Mouse (Mus musculus): ENCODE results near the gene Hpgds. TPM values are rescaled to one million over a fixed set of nuclear protein-coding genes. Genes with fewer than 3 reads are reported as not detected.

Gene Hpgds
- 4.5 and 6.3 TPM in 2 replicates for polyA plus RNA-seq (2016; fragmentation: Nextera tagmentation; extraction: Ambion mirVana)

- H3K36me3 ChIP-seq, result no peaks in the 10 kb centered on the region
- no peak within 1 kb of the TSS for H3K27ac ChIP-seq
- H3K4me1 ChIP-seq (replicated peaks), result no peaks in the 10 kb centered on the region
- no peak for ATAC-seq (ENCODE audit: insufficient number of reproducible peaks, insufficient read depth, low FRiP score, low TSS enrichment, low read depth)
- no peak within 1 kb of the TSS for H3K4me3 ChIP-seq (replicated peaks)
- no peak within 1 kb of the TSS for H3K9ac ChIP-seq (replicated peaks)
- H3K9me3 ChIP-seq, result no peaks in the 10 kb centered on the region
- 72% methylated on average over 16 of the region's 16 CpGs for WGBS
- H3K4me2 ChIP-seq, result no peak within 1 kb of the TSS
- no peaks in the 10 kb centered on the region for H3K27me3 ChIP-seq
These were observed at the start of gene Hpgds for GRCm38 (mm10) chr6:65144621-65145205. Gene Hpgds, minus strand, starts transcription at chr6:65144908.

- 0 out of 2 replicates have a peak, but pooled peaks cover 2% of the 10 kb centered on the region for H3K4me1 ChIP-seq (replicated peaks)
- H3K4me3 ChIP-seq (replicated peaks), result no peak overlapping the region
- H3K27ac ChIP-seq, result no peak overlapping the region
- H3K36me3 ChIP-seq, result no peaks in the 10 kb centered on the region
- H3K9ac ChIP-seq (replicated peaks), result no peak overlapping the region
- no peaks in the 10 kb centered on the region for H3K27me3 ChIP-seq
- WGBS, result 46% methylated on average over 5 of the region's 5 CpGs
- no peak for ATAC-seq (ENCODE audit: insufficient number of reproducible peaks, insufficient read depth, low FRiP score, low TSS enrichment, low read depth)
- no peak overlapping the region for H3K4me2 ChIP-seq
- no peaks in the 10 kb centered on the region for H3K9me3 ChIP-seq
These were observed 20.3 kb upstream of the Hpgds start for GRCm38 (mm10) chr6:65164977-65165376.

DNA sequence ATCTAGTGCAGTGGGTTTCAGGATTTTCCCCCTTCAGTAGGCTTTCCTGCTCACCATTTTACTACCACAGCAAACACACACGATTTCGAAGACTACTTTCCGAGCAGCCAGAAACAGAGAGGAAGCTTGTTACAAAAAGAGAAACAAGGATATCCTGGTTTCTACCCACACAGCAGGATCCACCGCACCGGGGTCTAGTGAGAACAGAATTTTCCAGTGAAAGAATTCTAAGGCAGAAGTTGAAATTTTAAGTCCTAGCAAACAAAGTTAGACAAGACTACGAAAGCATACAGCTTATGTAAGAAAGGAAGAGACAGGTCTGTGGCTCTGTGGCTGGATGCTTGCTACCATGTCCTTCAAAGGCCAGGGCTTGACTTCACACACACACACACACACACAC, 19.4 kb upstream of the Hpgds start:
- Histone ChIP-seq H3K9me3 (no peaks in the 10 kb centered on the region), H3K27me3 (no peaks in the 10 kb centered on the region), H3K4me1 (replicated peaks) (0 out of 2 replicates have a peak, but pooled peaks cover 2% of the 10 kb centered on the region), H3K27ac (no peak overlapping the region), H3K36me3 (no peaks in the 10 kb centered on the region), H3K9ac (replicated peaks) (no peak overlapping the region), H3K4me2 (no peak overlapping the region), H3K4me3 (replicated peaks) (no peak overlapping the region)
- ATAC-seq (ENCODE audit: insufficient number of reproducible peaks, insufficient read depth, low FRiP score, low TSS enrichment, low read depth), result no peak
- 91% methylated on average over 6 of the region's 6 CpGs for WGBS

GRCm38 (mm10) chr6:65159381-65159942, 14.8 kb upstream of the Hpgds start:
- Histone ChIP-seq H3K4me1 (replicated peaks) (no peaks in the 10 kb centered on the region), H3K9ac (replicated peaks) (no peak overlapping the region), H3K27me3 (no peaks in the 10 kb centered on the region), H3K4me3 (replicated peaks) (no peak overlapping the region), H3K36me3 (no peaks in the 10 kb centered on the region), H3K4me2 (no peak overlapping the region), H3K27ac (no peak overlapping the region), H3K9me3 (no peaks in the 10 kb centered on the region)
- WGBS, result 89% methylated on average over 4 of the region's 4 CpGs
- no peak for ATAC-seq (ENCODE audit: insufficient number of reproducible peaks, insufficient read depth, low FRiP score, low TSS enrichment, low read depth)

GRCm38 (mm10) chr6:65157042-65157441, 12.3 kb upstream of the Hpgds start:
- Histone ChIP-seq H3K9ac (replicated peaks) (no peak overlapping the region), H3K4me1 (replicated peaks) (no peaks in the 10 kb centered on the region), H3K36me3 (no peaks in the 10 kb centered on the region), H3K4me3 (replicated peaks) (no peak overlapping the region), H3K27ac (no peak overlapping the region), H3K9me3 (no peaks in the 10 kb centered on the region), H3K4me2 (no peak overlapping the region), H3K27me3 (no peaks in the 10 kb centered on the region)
- ATAC-seq (ENCODE audit: insufficient number of reproducible peaks, insufficient read depth, low FRiP score, low TSS enrichment, low read depth), result no peak
- WGBS, result 92% methylated on average over 4 of the region's 4 CpGs

DNA sequence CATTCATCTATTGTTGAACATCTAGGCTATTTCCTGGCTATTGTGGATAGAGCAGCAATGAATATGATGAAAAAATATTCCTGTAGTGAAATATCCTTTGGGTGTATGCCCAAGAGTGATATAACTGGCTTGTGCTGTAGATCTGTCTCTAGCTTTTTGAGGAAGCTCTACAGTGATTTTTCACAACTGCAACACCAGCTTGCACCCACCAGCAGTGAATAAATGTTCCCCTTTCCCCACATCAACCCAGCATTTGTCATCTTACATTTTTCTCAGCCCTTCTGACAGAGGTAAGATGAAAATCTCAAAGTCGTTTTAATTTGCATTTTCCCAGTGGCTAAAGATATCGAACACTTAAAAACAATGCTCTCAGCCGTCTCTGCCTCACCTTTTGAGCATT, 8.9 kb upstream of the Hpgds start:
- H3K36me3 ChIP-seq, result no peaks in the 10 kb centered on the region
- H3K9me3 ChIP-seq, result no peaks in the 10 kb centered on the region
- 77% methylated on average over 3 of the region's 3 CpGs for WGBS
- H3K27ac ChIP-seq, result no peak overlapping the region
- H3K4me3 ChIP-seq (replicated peaks), result no peak overlapping the region
- ATAC-seq (ENCODE audit: insufficient number of reproducible peaks, insufficient read depth, low FRiP score, low TSS enrichment, low read depth), result no peak
- no peaks in the 10 kb centered on the region for H3K27me3 ChIP-seq
- no peak overlapping the region for H3K4me2 ChIP-seq
- H3K4me1 ChIP-seq (replicated peaks), result no peaks in the 10 kb centered on the region
- no peak overlapping the region for H3K9ac ChIP-seq (replicated peaks)

DNA sequence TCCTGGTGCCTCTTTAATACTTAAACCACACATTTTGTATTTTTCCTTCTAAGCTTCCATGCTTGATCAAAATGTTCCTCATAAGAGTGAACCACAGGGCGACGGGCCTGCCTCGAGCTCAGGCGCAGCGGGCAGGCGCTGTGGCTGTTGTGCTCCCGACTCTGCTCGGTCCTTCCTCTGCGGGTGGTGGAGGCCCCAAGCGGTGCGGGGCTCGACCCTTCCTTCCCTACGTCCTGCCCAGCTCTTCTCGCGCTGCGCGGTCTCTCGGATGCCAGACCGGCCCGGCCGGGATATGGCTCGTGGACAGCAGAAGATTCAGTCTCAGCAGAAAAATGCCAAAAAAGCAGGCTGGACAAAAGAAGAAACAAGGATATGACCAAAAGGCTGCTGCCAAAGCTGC, 6.0 kb upstream of the Hpgds start:
- no peaks in the 10 kb centered on the region for H3K4me1 ChIP-seq (replicated peaks)
- no peak for ATAC-seq (ENCODE audit: insufficient number of reproducible peaks, insufficient read depth, low FRiP score, low TSS enrichment, low read depth)
- H3K9ac ChIP-seq (replicated peaks), result 0 out of 2 replicates have a peak overlapping the region, but pooled peaks have one; percentile 37
- H3K27ac ChIP-seq, result no peak overlapping the region
- H3K9me3 ChIP-seq, result no peaks in the 10 kb centered on the region
- no peaks in the 10 kb centered on the region for H3K36me3 ChIP-seq
- H3K27me3 ChIP-seq, result no peaks in the 10 kb centered on the region
- WGBS, result 10% methylated on average over 22 of the region's 22 CpGs
- H3K4me3 ChIP-seq (replicated peaks), result peak overlapping the region; percentile 23
- H3K4me2 ChIP-seq, result peak overlapping the region; percentile 56

DNA sequence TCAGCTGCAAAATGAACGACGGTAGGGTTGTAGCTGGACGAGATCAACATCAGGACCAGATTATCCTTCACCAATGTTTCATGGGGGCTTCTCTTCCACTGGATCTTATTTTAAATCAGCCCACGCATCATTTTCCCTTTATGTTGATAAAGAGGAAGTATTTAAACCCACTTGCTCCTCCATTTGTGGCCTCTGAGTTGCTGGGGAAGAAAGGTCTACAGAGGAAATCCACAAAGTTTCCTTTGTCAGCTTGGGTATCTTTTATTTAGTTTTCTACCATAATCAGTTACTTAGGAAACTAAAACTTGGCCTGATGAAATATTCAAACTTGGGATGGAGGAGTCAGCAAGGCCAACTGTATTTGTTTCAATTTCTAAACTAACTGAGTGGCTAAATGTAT, 1.7 kb upstream of the Hpgds start:
- Histone ChIP-seq H3K27me3 (no peaks in the 10 kb centered on the region), H3K4me1 (replicated peaks) (no peaks in the 10 kb centered on the region), H3K36me3 (no peaks in the 10 kb centered on the region), H3K27ac (no peak overlapping the region), H3K4me2 (no peak overlapping the region), H3K9me3 (no peaks in the 10 kb centered on the region), H3K9ac (replicated peaks) (no peak overlapping the region), H3K4me3 (replicated peaks) (no peak overlapping the region)
- no peak for ATAC-seq (ENCODE audit: insufficient number of reproducible peaks, insufficient read depth, low FRiP score, low TSS enrichment, low read depth)
- WGBS, result 89% methylated on average over 4 of the region's 4 CpGs

DNA sequence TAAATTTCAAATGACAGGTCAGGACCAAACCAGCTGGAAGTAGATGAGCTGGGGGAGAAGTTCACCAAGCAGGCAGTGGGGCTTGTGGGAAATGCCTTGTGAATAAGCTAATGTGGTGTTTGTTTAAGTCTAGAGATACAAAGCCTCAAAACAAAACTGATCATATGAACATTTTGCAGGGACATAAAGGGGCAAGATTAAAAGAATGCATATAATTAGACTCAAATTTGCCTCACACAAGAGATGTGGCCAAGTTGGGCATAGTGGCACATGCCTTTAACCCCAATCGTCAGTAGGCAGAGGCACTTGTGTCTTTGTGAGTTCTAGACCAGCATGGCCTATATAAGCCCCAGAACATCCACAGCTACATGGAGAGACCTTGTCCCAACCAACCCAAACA, 2.4 kb downstream of the Hpgds start:
- Histone ChIP-seq H3K27ac (no peak overlapping the region), H3K36me3 (no peaks in the 10 kb centered on the region), H3K9ac (replicated peaks) (no peak overlapping the region), H3K4me3 (replicated peaks) (no peak overlapping the region), H3K4me2 (no peak overlapping the region), H3K9me3 (no peaks in the 10 kb centered on the region), H3K27me3 (no peaks in the 10 kb centered on the region), H3K4me1 (replicated peaks) (peaks cover 5% of the 10 kb centered on the region)
- no peak for ATAC-seq (ENCODE audit: insufficient number of reproducible peaks, insufficient read depth, low FRiP score, low TSS enrichment, low read depth)
- 86% methylated on average over 1 of the region's 1 CpGs for WGBS

DNA sequence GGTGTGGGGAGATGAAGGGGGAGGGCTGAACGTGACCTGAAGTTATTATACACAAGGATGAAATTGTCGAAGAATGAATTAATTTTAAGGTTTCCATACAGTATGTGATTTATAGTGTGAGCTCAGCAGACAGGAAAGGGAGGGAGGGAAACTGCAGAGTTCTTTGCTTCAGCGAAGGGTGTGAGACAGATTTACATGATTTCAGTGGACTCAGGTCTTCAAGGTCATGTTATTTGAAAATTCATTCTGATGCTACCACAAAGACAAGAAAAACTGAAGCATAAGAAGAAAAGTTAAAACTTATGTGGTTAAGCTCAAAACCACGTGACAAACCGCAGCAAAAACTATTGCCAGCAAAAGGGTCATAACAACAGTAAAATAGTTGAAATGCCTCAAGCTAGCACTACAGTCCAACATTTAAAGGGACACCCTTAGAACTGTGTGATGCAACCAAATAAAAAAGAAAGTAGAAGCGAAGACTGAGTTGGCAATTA, 3.9 kb downstream of the Hpgds start:
- H3K27ac ChIP-seq, result no peak overlapping the region
- ATAC-seq (ENCODE audit: insufficient number of reproducible peaks, insufficient read depth, low FRiP score, low TSS enrichment, low read depth), result no peak
- 70% methylated on average over 6 of the region's 6 CpGs for WGBS

DNA sequence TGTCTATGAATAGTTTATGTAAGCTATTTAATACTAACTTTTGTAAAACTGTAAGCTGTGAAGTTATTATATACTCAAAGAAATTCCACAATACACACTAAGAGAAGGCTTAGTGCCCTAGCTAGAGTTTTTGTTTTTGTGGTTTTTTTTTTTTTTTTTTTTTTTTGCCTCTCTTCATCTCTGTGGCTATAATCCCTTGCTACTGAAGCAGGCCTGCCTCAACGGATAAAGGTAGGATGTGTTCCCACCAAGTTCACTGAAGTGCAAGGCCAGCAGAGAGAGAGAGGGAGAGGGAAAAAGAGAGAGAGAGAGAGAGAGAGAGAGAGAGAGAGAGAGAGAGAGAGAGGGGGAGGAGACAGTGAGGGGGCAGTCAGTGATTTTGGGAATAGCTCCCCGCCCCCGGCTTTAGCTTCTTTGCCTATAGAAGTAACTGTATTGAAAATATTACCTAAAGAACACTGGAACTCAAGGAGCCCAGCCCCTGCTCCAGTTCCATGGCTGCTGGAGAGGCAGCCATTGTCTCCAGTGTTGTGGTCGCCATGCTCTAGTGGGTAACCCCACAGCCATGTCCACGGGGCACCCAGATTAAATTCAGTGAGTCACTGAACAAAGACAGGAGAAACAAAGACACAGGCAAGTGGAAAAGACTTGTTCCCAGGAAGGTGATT, 4.5 kb downstream of the Hpgds start:
- ATAC-seq (ENCODE audit: insufficient number of reproducible peaks, insufficient read depth, low FRiP score, low TSS enrichment, low read depth), result no peak
- H3K27ac ChIP-seq, result no peak overlapping the region
- H3K4me3 ChIP-seq (replicated peaks), result no peak overlapping the region
- H3K9ac ChIP-seq (replicated peaks), result no peak overlapping the region
- no peaks in the 10 kb centered on the region for H3K36me3 ChIP-seq
- H3K27me3 ChIP-seq, result no peaks in the 10 kb centered on the region
- peaks cover 5% of the 10 kb centered on the region for H3K4me1 ChIP-seq (replicated peaks)
- H3K4me2 ChIP-seq, result no peak overlapping the region
- 76% methylated on average over 5 of the region's 5 CpGs for whole genome bisulfite sequencing
- H3K9me3 ChIP-seq, result no peaks in the 10 kb centered on the region

More for the DNA sequence above, 3.9 kb downstream of the Hpgds start:
- Histone ChIP-seq H3K27me3 (no peaks in the 10 kb centered on the region), H3K9me3 (no peaks in the 10 kb centered on the region), H3K4me3 (replicated peaks) (no peak overlapping the region), H3K36me3 (no peaks in the 10 kb centered on the region), H3K9ac (replicated peaks) (no peak overlapping the region), H3K4me2 (no peak overlapping the region), H3K4me1 (replicated peaks) (peaks cover 5% of the 10 kb centered on the region)
